Mouse (Mus musculus): ENCODE data around the gene C1rl. TPM values are rescaled to one million over a fixed set of nuclear protein-coding genes. Genes with fewer than 3 reads are reported as not detected.
"Not testable (repeated sequence)": the region's sequence is repeated elsewhere in the genome, so short reads cannot be mapped to it uniquely, and the experiment has no call there.

Gene C1rl
- polyA plus RNA-seq, 1 experiment from 2014 or later, result 0.61 TPM

DNA sequence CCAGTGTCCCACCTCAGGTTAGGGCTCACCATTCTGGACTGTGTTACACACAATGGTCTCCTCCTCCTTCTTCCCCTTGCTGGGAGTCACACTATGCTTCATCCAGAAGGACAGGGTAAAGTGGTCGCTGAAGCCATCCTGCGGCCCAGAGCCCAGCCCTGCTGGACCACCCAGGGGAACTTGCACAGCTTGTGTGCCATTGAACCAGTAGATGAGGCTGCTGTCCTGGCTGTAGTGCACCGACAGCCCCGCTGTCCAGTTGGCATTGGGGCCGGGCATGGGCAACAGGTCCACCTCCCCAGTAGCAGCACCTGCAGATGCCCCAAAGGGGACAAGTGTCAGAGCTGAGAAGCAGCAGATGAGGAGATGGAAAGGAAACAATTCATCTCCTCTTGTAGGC is 35.1 kb upstream of the C1rl start:
- Histone ChIP-seq H3K4me3 (no peak overlapping the region), H3K4me1 (no peaks in the 10 kb centered on the region)
- 88% methylated on average over 5 of the region's 5 CpGs for WGBS

DNA sequence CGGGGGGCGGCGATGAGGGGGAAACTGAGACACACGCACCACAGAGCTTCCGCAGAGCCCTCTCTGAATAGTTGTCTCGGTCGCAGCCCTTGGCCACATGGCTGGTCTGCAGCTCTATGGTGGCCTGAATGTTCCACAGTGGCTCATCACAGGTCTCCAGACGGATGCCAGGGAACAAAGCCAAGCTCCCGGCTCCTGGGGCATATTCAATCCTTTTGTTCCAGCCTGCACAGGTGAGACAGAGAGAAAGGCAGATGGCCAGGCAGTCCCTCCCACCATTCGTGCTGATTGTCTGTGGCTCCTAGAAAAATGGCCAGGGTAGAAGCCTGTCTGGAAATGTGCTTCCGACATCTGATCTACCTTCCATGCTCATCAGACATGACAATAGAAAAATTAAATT is 34.4 kb upstream of the C1rl start:
- Histone ChIP-seq H3K9me3 (no peaks in the 10 kb centered on the region), H3K4me1 (no peaks in the 10 kb centered on the region), H3K4me3 (no peak overlapping the region), H3K4me2 (no peak overlapping the region), H3K27me3 (no peaks in the 10 kb centered on the region), H3K27ac (no peak overlapping the region), H3K36me3 (no peaks in the 10 kb centered on the region), H3K9ac (no peak overlapping the region)
- no peak for ATAC-seq (ENCODE audit: insufficient number of reproducible peaks, low FRiP score, low TSS enrichment, low read depth)
- 85% methylated on average over 11 of the region's 11 CpGs for WGBS

More for the DNA sequence above, 35.1 kb upstream of the C1rl start:
- no peak for ATAC-seq (ENCODE audit: insufficient number of reproducible peaks, low FRiP score, low TSS enrichment, low read depth)
- Histone ChIP-seq H3K27me3 (no peaks in the 10 kb centered on the region), H3K9ac (no peak overlapping the region), H3K27ac (no peak overlapping the region), H3K9me3 (no peaks in the 10 kb centered on the region), H3K36me3 (no peaks in the 10 kb centered on the region), H3K4me2 (no peak overlapping the region)

- Histone ChIP-seq H3K27ac (no peak overlapping the region), H3K9me3 (no peaks in the 10 kb centered on the region), H3K4me3 (no peak overlapping the region), H3K36me3 (no peaks in the 10 kb centered on the region), H3K4me2 (no peak overlapping the region), H3K9ac (no peak overlapping the region), H3K4me1 (peaks cover 6% of the 10 kb centered on the region), H3K27me3 (peaks cover 5% of the 10 kb centered on the region; the same call in 1 of the 2 replicates)
- 86% methylated on average over 4 of the region's 4 CpGs for WGBS
- no peak for ATAC-seq (ENCODE audit: insufficient number of reproducible peaks, low FRiP score, low TSS enrichment, low read depth)
Observed at GRCm38 (mm10) chr6:124459388-124459787, 33.5 kb upstream of the C1rl start.

DNA sequence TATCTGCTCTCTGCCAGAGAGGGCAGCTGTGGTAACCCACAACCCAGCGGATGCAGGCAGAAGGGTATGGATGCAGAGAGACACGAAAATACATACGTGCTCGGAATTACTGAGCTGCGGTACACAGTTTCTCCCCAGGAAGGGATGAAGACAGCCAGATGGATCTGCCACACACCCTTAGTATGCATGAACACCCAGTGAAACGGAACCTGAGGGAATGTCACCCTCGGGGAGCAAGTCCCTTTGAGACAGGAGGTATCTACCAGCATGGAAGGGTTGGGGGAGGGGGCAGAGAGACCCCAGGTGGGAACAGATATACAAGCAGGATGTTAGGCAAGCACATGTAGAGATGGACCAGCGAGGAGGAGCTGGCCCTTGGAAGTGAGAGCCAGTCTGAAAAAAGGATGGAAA is 29.0 kb upstream of the C1rl start:
- Histone ChIP-seq H3K4me2 (peak overlapping the region; percentile 76), H3K27me3 (peaks cover 7% of the 10 kb centered on the region; the same call in 1 of the 2 replicates), H3K9me3 (no peaks in the 10 kb centered on the region), H3K4me1 (peaks cover 19% of the 10 kb centered on the region), H3K9ac (no peak overlapping the region), H3K4me3 (peak overlapping the region; percentile 45; the same call in 1 of the 2 replicates), H3K36me3 (no peaks in the 10 kb centered on the region), H3K27ac (no peak overlapping the region)
- no peak for ATAC-seq (ENCODE audit: insufficient number of reproducible peaks, low FRiP score, low TSS enrichment, low read depth)
- 22% methylated on average over 8 of the region's 8 CpGs for WGBS

GRCm38 (mm10) chr6:124464305-124465271 is 28.3 kb upstream of the C1rl start, which contains the start of gene Clstn3:
Gene Clstn3 (minus strand): TSS chr6:124464794.
- Histone ChIP-seq H3K27me3 (peaks cover 7% of the 10 kb centered on the region; the same call in 1 of the 2 replicates), H3K36me3 (no peaks in the 10 kb centered on the region), H3K4me1 (peaks cover 19% of the 10 kb centered on the region), H3K4me2 (peak within 1 kb of the TSS; percentile 76), H3K27ac (no peak within 1 kb of the TSS), H3K9ac (peak within 1 kb of the TSS; percentile 21), H3K4me3 (peak within 1 kb of the TSS; percentile 45), H3K9me3 (no peaks in the 10 kb centered on the region)
- 6% methylated on average over 27 of the region's 27 CpGs for WGBS
- ATAC-seq (ENCODE audit: insufficient number of reproducible peaks, low FRiP score, low TSS enrichment, low read depth), result peak; percentile 78

DNA sequence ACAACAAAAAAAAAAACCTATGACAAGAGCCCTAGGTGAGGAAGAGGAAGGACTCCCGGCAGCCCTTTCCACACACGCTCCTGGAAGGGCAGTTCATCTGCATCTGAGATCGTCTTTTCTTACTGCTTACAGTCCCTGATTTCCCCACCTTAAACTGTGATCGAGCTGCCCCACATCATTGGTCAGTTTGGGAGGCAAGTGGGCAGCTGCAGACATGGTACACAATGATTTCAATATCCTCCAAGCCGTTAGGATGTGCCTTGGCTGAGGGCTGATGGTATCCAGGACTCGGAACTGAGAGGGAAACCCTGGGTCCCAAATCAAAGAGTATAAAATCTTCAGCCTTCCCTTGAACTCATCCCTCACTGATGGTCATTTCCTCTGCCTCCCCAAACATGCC is 27.6 kb upstream of the C1rl start:
- no peak overlapping the region for H3K9ac ChIP-seq
- H3K27me3 ChIP-seq, result peaks cover 7% of the 10 kb centered on the region; the same call in 1 of the 2 replicates
- 42% methylated on average over 6 of the region's 6 CpGs for WGBS
- H3K27ac ChIP-seq, result no peak overlapping the region
- peaks cover 19% of the 10 kb centered on the region for H3K4me1 ChIP-seq
- peak overlapping the region; percentile 45 for H3K4me3 ChIP-seq
- ATAC-seq (ENCODE audit: insufficient number of reproducible peaks, low FRiP score, low TSS enrichment, low read depth), result no peak
- no peaks in the 10 kb centered on the region for H3K36me3 ChIP-seq
- H3K9me3 ChIP-seq, result no peaks in the 10 kb centered on the region
- H3K4me2 ChIP-seq, result peak overlapping the region; percentile 76

DNA sequence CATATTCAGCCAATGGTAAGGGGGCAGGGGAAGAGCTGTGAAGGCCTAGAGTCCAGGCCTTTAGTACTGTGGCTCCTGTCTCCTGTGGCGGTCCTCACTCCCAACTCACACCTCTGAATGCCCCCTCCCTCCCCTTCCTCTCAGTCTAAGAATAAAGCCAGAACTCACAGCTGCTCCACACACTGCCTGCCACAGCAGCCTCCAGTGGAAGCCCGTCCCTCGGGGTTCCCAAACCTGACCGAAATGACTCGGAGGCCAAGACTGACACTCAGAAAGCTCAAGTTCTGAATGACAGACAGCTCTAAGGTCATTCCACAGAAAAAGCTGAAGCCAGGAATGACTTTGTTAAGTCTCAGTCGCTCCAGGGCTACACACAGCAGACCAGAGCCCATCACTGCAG is 27.2 kb upstream of the C1rl start:
- Histone ChIP-seq H3K4me2 (peak overlapping the region; percentile 76; the same call in 1 of the 2 replicates), H3K9me3 (no peaks in the 10 kb centered on the region), H3K36me3 (no peaks in the 10 kb centered on the region), H3K9ac (no peak overlapping the region), H3K27ac (no peak overlapping the region), H3K27me3 (peaks cover 7% of the 10 kb centered on the region; the same call in 1 of the 2 replicates), H3K4me3 (no peak overlapping the region), H3K4me1 (peaks cover 19% of the 10 kb centered on the region)
- ATAC-seq (ENCODE audit: insufficient number of reproducible peaks, low FRiP score, low TSS enrichment, low read depth), result no peak
- 51% methylated on average over 6 of the region's 6 CpGs for WGBS

DNA sequence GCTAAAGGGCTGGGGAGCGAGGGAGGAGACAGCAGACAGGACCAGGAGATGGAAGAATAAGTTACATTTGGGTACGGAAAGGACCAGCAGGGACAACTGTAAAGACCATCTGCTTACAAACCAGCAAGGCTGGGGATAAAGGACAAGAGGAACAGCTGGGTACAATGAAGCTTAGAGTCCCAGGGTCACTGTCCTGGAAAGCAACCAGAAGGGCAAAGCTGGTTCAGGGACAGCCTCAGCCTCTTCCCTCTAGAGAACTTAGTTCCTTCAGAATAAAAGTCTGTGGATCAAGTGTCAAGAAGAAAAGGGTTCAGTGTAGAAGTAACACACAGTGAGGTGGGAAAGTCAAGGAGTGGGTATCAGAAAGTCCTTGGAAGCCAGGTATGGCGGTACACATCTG is 21.8 kb upstream of the C1rl start:
- Histone ChIP-seq H3K27me3 (no peaks in the 10 kb centered on the region), H3K9ac (no peak overlapping the region), H3K27ac (no peak overlapping the region), H3K4me2 (no peak overlapping the region), H3K9me3 (no peaks in the 10 kb centered on the region), H3K4me1 (no peaks in the 10 kb centered on the region), H3K36me3 (no peaks in the 10 kb centered on the region), H3K4me3 (no peak overlapping the region)
- ATAC-seq (ENCODE audit: insufficient number of reproducible peaks, low FRiP score, low TSS enrichment, low read depth), result no peak
- WGBS, result 83% methylated on average over 3 of the region's 3 CpGs

- not testable (repeated sequence) for ATAC-seq (ENCODE audit: insufficient number of reproducible peaks, low FRiP score, low TSS enrichment, low read depth); H3K4me3 ChIP-seq; H3K9me3 ChIP-seq; H3K4me1 ChIP-seq; H3K9ac ChIP-seq; H3K4me2 ChIP-seq; H3K27me3 ChIP-seq; H3K27ac ChIP-seq; H3K36me3 ChIP-seq
- 80% methylated on average over 6 of the region's 6 CpGs for WGBS
Observed at GRCm38 (mm10) chr6:124471783-124472638, 20.9 kb upstream of the C1rl start.

DNA sequence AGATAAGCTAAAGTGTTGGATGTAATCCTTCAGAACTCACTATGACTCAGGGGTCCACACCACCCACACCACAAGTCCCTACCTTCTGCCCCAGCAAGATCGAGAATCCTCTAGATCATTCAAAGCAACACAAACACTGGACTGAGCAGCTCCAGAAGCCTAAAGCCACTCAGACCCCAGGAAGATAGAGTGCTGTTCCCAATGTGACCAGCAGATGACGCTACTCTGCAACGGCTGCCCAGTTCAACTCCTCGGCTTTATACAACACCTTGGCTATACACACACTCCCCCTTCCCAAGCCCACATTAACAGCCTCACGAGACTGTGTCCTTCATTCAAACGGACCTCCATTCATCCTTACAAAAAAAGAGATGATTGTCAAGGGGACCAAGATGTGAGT is 20.1 kb upstream of the C1rl start:
- no peak overlapping the region for H3K9ac ChIP-seq
- WGBS, result 38% methylated on average over 6 of the region's 6 CpGs
- H3K4me1 ChIP-seq, result no peaks in the 10 kb centered on the region
- no peak for ATAC-seq (ENCODE audit: insufficient number of reproducible peaks, low FRiP score, low TSS enrichment, low read depth)
- H3K27me3 ChIP-seq, result no peaks in the 10 kb centered on the region
- no peak overlapping the region for H3K4me2 ChIP-seq
- no peaks in the 10 kb centered on the region for H3K9me3 ChIP-seq
- H3K36me3 ChIP-seq, result no peaks in the 10 kb centered on the region
- no peak overlapping the region for H3K27ac ChIP-seq
- no peak overlapping the region for H3K4me3 ChIP-seq

DNA sequence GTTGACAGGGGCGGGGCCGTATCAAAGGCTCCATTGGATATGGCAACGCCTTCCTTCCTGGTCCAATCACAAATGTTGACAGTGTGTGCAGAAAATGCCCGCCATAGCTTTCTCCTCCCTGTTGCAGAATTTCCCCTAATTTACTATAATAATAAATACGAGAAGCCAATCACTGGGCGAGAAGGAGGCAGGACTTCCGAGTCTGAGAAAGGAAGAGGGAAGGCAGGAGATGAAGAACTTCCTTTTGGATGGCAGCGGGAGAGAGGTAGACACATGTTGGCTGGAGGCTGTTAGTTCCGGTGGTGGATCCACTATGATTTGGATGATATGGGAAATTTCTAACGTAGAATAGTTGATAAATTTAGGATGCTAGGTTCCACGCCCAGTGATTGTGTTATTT is 18.3 kb upstream of the C1rl start:
- WGBS, result 78% methylated on average over 11 of the region's 11 CpGs
- ATAC-seq (ENCODE audit: insufficient number of reproducible peaks, low FRiP score, low TSS enrichment, low read depth), result no peak
- H3K36me3 ChIP-seq, result no peaks in the 10 kb centered on the region
- H3K4me3 ChIP-seq, result no peak overlapping the region
- H3K9ac ChIP-seq, result no peak overlapping the region
- H3K4me2 ChIP-seq, result no peak overlapping the region
- no peaks in the 10 kb centered on the region for H3K27me3 ChIP-seq
- no peaks in the 10 kb centered on the region for H3K9me3 ChIP-seq
- H3K27ac ChIP-seq, result no peak overlapping the region
- no peaks in the 10 kb centered on the region for H3K4me1 ChIP-seq
